Mouse (Mus musculus) testis, postnatal 10 days (tissue): ENCODE results near the gene Hpcal1.
"Not testable (repeated sequence)": the region's sequence is repeated elsewhere in the genome, so short reads cannot be mapped to it uniquely, and the experiment has no call there.

Source experiments
- DNase-seq: peaks from one replicate; pipeline ENCODE4 v3.0.0; 2021; ENCODE audit warnings: low spot score

The Hpcal1 gene

GRCm38 (mm10) chr12:17738473-17738872 lies 47.8 kb downstream of the Hpcal1 start:
- no peak for DNase-seq

- no peak for DNase-seq
Observed at GRCm38 (mm10) chr12:17740226-17740625, 49.6 kb downstream of the Hpcal1 start.

- peak; percentile 57 for DNase-seq
Observed at GRCm38 (mm10) chr12:17741637-17742364, 51.1 kb downstream of the Hpcal1 start.

GRCm38 (mm10) chr12:17742571-17743321 lies 52.1 kb downstream of the Hpcal1 start:
- no peak for DNase-seq

GRCm38 (mm10) chr12:17745431-17745830 lies 54.8 kb downstream of the Hpcal1 start:
- DNase-seq = no peak

GRCm38 (mm10) chr12:17746725-17747124 lies 56.1 kb downstream of the Hpcal1 start:
- peak; percentile 87 for DNase-seq

- DNase-seq = peak; percentile 58
Observed at GRCm38 (mm10) chr12:17747191-17748154, 56.8 kb downstream of the Hpcal1 start.

GRCm38 (mm10) chr12:17748155-17748529 lies 57.5 kb downstream of the Hpcal1 start:
- DNase-seq = no peak

- no peak for DNase-seq
Observed at GRCm38 (mm10) chr12:17749784-17750183, 59.1 kb downstream of the Hpcal1 start.

- peak; percentile 58 for DNase-seq
Observed at GRCm38 (mm10) chr12:17750500-17750899, 59.8 kb downstream of the Hpcal1 start.

- DNase-seq = no peak
Observed at GRCm38 (mm10) chr12:17752828-17753227, 62.2 kb downstream of the Hpcal1 start.

GRCm38 (mm10) chr12:17754771-17755170 lies 64.1 kb downstream of the Hpcal1 start:
- peak; percentile 28 for DNase-seq

GRCm38 (mm10) chr12:17756891-17757290 lies 66.2 kb downstream of the Hpcal1 start:
- DNase-seq = no peak

- no peak for DNase-seq
Observed at GRCm38 (mm10) chr12:17762286-17762933, 71.8 kb downstream of the Hpcal1 start.

GRCm38 (mm10) chr12:17763054-17763453 lies 72.4 kb downstream of the Hpcal1 start:
- DNase-seq = no peak

GRCm38 (mm10) chr12:17764005-17764404 lies 73.3 kb downstream of the Hpcal1 start:
- no peak for DNase-seq

GRCm38 (mm10) chr12:17767567-17767966 lies 76.9 kb downstream of the Hpcal1 start:
- not testable (repeated sequence) for DNase-seq

GRCm38 (mm10) chr12:17769476-17770172 lies 79.0 kb downstream of the Hpcal1 start:
- DNase-seq = no peak

- DNase-seq = no peak
Observed at GRCm38 (mm10) chr12:17770538-17770937, 79.9 kb downstream of the Hpcal1 start.

- DNase-seq = not testable (repeated sequence)
Observed at GRCm38 (mm10) chr12:17773721-17774120, 83.1 kb downstream of the Hpcal1 start.

GRCm38 (mm10) chr12:17774842-17775241 lies 84.2 kb downstream of the Hpcal1 start:
- not testable (repeated sequence) for DNase-seq
